Mouse (Mus musculus) MEL (cell line): Measurements from ENCODE around the gene Spatc1l.

ENCODE experiments used
- CTCF ChIP-seq, 3 experiments: IDR thresholded peaks in 2 of 3; conservative IDR thresholded peaks in 1 of 3; 2 replicates each; pipeline ENCODE4 v1.5.1; 2011 to 2012; ENCODE audit warnings: low read length in 3 of 3, low read depth in 2 of 3, mild to moderate bottlenecking in 2 of 3, improper control_type of control experiment in 1 of 3, inconsistent platforms in 1 of 3, mixed read lengths in 1 of 3, moderate library complexity in 1 of 3; ENCODE audit not compliant: control insufficient read depth in 1 of 3, insufficient read depth in 1 of 3, poor library complexity in 1 of 3, severe bottlenecking in 1 of 3
- GABPA ChIP-seq: IDR thresholded peaks from 2 replicates; pipeline ENCODE4 v1.6.1; 2012; ENCODE audit warnings: low read depth, mild to moderate bottlenecking, inconsistent platforms, low read length, improper control_type of control experiment, moderate library complexity
- JUND ChIP-seq: IDR thresholded peaks from 2 replicates; pipeline ENCODE4 v1.6.1; 2011; ENCODE audit warnings: low read depth, mild to moderate bottlenecking, improper control_type of control experiment, low read length
- KAT2A ChIP-seq: conservative IDR thresholded peaks from 2 replicates; pipeline ENCODE4 v1.6.1; 2012; ENCODE audit warnings: low read depth, low read length, improper control_type of control experiment, inconsistent platforms
- MAX ChIP-seq: IDR thresholded peaks from 2 replicates; pipeline ENCODE4 v1.6.1; 2011; ENCODE audit warnings: low read length, improper control_type of control experiment
- POLR2A ChIP-seq, 2 experiments: IDR thresholded peaks; 2 replicates each; pipeline ENCODE4 v1.6.1; 2011 to 2012; ENCODE audit warnings: low read length in 2 of 2, mild to moderate bottlenecking in 2 of 2, control low read depth in 1 of 2, improper control_type of control experiment in 1 of 2, low read depth in 1 of 2, moderate library complexity in 1 of 2; ENCODE audit not compliant: control insufficient read depth in 1 of 2, insufficient read depth in 1 of 2, poor library complexity in 1 of 2
- TBP ChIP-seq: IDR thresholded peaks from 2 replicates; pipeline ENCODE4 v1.8.0; 2011; ENCODE audit warnings: low read depth, low read length, improper control_type of control experiment
- USF2 ChIP-seq, 2 experiments: IDR thresholded peaks; 2 replicates each; pipeline ENCODE4 v1.6.1; 2011 to 2012; ENCODE audit warnings: improper control_type of control experiment in 2 of 2, low read length in 2 of 2, borderline replicate concordance in 1 of 2, inconsistent platforms in 1 of 2, low read depth in 1 of 2, mild to moderate bottlenecking in 1 of 2; ENCODE audit not compliant: insufficient read depth in 1 of 2
- ZMIZ1 ChIP-seq: IDR thresholded peaks from 2 replicates; pipeline ENCODE4 v1.6.1; 2012; ENCODE audit warnings: low read depth, mild to moderate bottlenecking, inconsistent platforms, low read length, improper control_type of control experiment, moderate library complexity

DNA sequence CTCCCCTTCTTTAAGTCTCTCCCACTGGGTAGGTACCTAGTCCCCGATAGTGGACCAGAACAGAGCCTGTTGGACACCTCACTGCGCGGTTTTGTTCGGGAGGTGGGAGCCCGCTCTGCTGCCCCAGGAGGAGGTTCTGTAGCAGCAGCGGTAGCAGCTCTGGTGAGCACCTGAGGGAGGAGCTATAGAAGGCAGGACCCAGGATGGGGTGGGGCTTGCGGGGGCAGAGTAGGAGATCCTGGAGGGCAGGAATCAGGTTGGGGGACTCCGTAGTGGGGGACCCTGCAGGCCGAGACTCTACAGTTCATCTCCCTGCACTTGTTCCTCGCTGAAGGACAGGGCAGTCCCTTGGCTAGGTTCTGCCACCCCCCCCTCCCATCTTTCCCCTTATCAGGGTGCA is 22.1 kb downstream of the Spatc1l start:
- no peak for TF ChIP-seq MAX
- TF ChIP-seq CTCF (IDR thresholded peaks at IDR 0.05 in 2 of 3, conservative IDR thresholded peaks at IDR 0.05 in 1 of 3; ENCODE audit: control insufficient read depth in 1 of 3, insufficient read depth in 1 of 3, low read depth in 2 of 3, low read length in 3 of 3, poor library complexity in 1 of 3, severe bottlenecking in 1 of 3) = no peak
- no peak for TF ChIP-seq GABPA
- no peak for TF ChIP-seq POLR2A (IDR thresholded peaks at IDR 0.05; ENCODE audit: control insufficient read depth in 1 of 2, insufficient read depth in 1 of 2, low read depth in 1 of 2, low read length in 2 of 2, poor library complexity in 1 of 2)
- no peak for TF ChIP-seq JUND
- no peak for TF ChIP-seq TBP
- no peak for TF ChIP-seq KAT2A
- no peak for TF ChIP-seq USF2 (IDR thresholded peaks at IDR 0.05; ENCODE audit: borderline replicate concordance in 1 of 2, insufficient read depth in 1 of 2, low read depth in 1 of 2, low read length in 2 of 2)
- TF ChIP-seq ZMIZ1 = no peak
